In the genomic region with DNA sequence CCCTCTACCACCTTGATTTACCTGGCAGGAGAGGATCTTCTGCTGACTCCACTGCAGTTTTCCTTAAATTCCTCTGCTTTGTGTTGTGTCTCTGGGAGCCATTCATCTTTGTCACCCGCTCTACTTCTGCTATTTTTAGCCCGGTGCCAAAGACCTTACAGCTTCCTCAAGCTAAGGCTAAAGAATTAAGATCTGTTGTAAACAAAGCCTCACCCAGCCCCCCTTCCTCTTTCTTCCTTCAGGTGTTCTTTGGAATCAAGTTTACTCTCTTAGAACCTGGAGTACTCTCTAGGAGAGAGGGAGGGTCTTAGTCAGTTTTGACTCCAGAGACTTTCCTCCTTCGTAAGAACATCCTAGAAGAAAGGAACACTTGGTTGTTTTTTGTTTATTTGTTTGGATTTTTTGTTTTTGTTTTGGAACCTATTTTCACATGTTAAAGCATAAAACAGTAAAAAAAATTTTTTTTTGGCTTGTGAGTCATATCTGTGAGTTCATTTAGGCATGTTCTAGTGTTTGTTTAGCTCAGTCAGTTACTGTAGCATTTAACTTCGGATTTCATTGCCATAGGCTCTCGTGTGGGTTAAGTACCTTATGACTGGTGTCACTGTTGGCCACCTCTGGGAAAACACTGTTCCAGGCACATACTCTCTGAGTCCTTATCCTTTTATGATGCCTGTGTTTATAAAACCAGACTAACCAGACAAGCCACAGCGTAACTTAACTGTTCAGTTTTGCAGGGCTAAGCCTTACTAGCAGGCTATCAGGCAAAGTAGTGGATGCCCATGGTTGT, we compare ENCODE assay signal across 22 mouse cellular contexts. TPM values are rescaled to one million over a fixed set of nuclear protein-coding genes. Genes with fewer than 3 reads are reported as not detected.
DNase-seq lines count a peak whose midpoint lies in the region; ATAC-seq and TF ChIP-seq lines count a peak whose summit lies in the region.
"Had no signal": no experiment of that assay in that cellular context is flagged by ENCODE, and none has a peak within 500 bp of the region (broad histone marks: within the 10 kb centered on the region; RNA-seq: fewer than 3 reads in every experiment).

No protein-coding gene starts in this region.

- no peak overlapping the region for H3K27ac ChIP-seq in kidney, postnatal 0 days
- H3K27ac ChIP-seq in kidney, embryonic 14.5 days (ENCODE audit: low read depth, low read length): no peak overlapping the region
- H3K27ac ChIP-seq in MEL (ENCODE audit: control insufficient read depth, low read depth, low read length): no peak overlapping the region
- H3K27ac ChIP-seq in lung, embryonic 14.5 days (ENCODE audit: low read depth): 0 out of 2 replicates have a peak overlapping the region, but pooled peaks have one; percentile 5
- H3K27ac ChIP-seq in forebrain, embryonic 15.5 days (replicated peaks): no peak overlapping the region
- H3K27ac ChIP-seq: forebrain, embryonic 12.5 days; left cerebral cortex, adult 2 months; limb, embryonic 12.5 days; liver, embryonic 13.5 days had no signal

- TF ChIP-seq POLR2A in MEL (IDR thresholded peaks at IDR 0.05; ENCODE audit: control insufficient read depth in 1 of 2, insufficient read depth in 1 of 2, low read depth in 1 of 2, low read length in 2 of 2, poor library complexity in 1 of 2): no peak

- no peaks in the 10 kb centered on the region for H3K36me3 ChIP-seq in kidney, postnatal 0 days (ENCODE audit: insufficient read depth, low read length)
- no peaks in the 10 kb centered on the region for H3K36me3 ChIP-seq in kidney, embryonic 14.5 days (ENCODE audit: control insufficient read depth, insufficient read depth, low read length)
- H3K36me3 ChIP-seq in MEL (ENCODE audit: control insufficient read depth in 1 of 2, insufficient read depth in 2 of 2, low read length in 2 of 2): no peaks in the 10 kb centered on the region; a peak in 1 of 4 replicates
- H3K36me3 ChIP-seq in lung, embryonic 14.5 days (ENCODE audit: insufficient read depth): no peaks in the 10 kb centered on the region
- no peaks in the 10 kb centered on the region for H3K36me3 ChIP-seq in forebrain, embryonic 15.5 days
- H3K36me3 ChIP-seq: forebrain, embryonic 12.5 days; limb, embryonic 12.5 days; liver, embryonic 13.5 days had no signal

- H3K9ac ChIP-seq in kidney, postnatal 0 days (ENCODE audit: low read depth, low read length): no peak overlapping the region
- H3K9ac ChIP-seq in kidney, embryonic 14.5 days (ENCODE audit: low read depth, low read length): no peak overlapping the region
- H3K9ac ChIP-seq in MEL (ENCODE audit: control insufficient read depth, low read depth, low read length, poor library complexity, severe bottlenecking): no peak overlapping the region
- no peak overlapping the region for H3K9ac ChIP-seq in lung, embryonic 14.5 days
- H3K9ac ChIP-seq in forebrain, embryonic 15.5 days (replicated peaks): no peak overlapping the region
- H3K9ac ChIP-seq: forebrain, embryonic 12.5 days; limb, embryonic 12.5 days; liver, embryonic 13.5 days had no signal

- peak; percentile 55 for DNase-seq in kidney, postnatal 0 days (ENCODE audit: low spot score)
- DNase-seq in MEL (ENCODE audit: low read depth, low spot score): peak; percentile 46
- peak; percentile 58 for DNase-seq in lung, embryonic 14.5 days
- DNase-seq in lung, postnatal 36 days: peak; percentile 83
- no peak for DNase-seq in left cerebral cortex, postnatal 10 days (ENCODE audit: extremely low spot score in 1 of 2, low spot score in 2 of 2)
- DNase-seq: adrenal gland, adult 8-10 months; B cell, adult 2 months; cerebellum, postnatal 10 days; gastrocnemius, postnatal 14 days; kidney, adult 8-10 months; kidney, postnatal 4 days; layer of hippocampus, adult 9-11 months; liver, embryonic 13.5 days; right cerebral cortex, postnatal 4 days had no signal

- TF ChIP-seq CTCF in kidney, postnatal 0 days (IDR thresholded peaks at IDR 0.05; ENCODE audit: low read depth): no peak
- no peak for TF ChIP-seq CTCF in MEL (IDR thresholded peaks at IDR 0.05 in 2 of 3, conservative IDR thresholded peaks at IDR 0.05 in 1 of 3; ENCODE audit: control insufficient read depth in 1 of 3, insufficient read depth in 1 of 3, low read depth in 2 of 3, low read length in 3 of 3, poor library complexity in 1 of 3, severe bottlenecking in 1 of 3)
- no peak for TF ChIP-seq CTCF in lung, embryonic 14.5 days (IDR thresholded peaks at IDR 0.05; ENCODE audit: low read depth)

- H3K4me1 ChIP-seq in kidney, postnatal 0 days (replicated peaks; ENCODE audit: insufficient read depth, low read length): 0 out of 2 replicates have a peak, but pooled peaks cover 5% of the 10 kb centered on the region
- H3K4me1 ChIP-seq in kidney, embryonic 14.5 days (ENCODE audit: control insufficient read depth, insufficient read depth, low read length): peaks cover 8% of the 10 kb centered on the region; the same call in 1 of the 2 replicates
- peaks cover 0 to 5% of the 10 kb centered on the region in 2 experiments; a peak in 1 of 4 replicates for H3K4me1 ChIP-seq in MEL (ENCODE audit: control insufficient read depth in 1 of 2, insufficient read depth in 2 of 2, low read length in 2 of 2)
- peaks cover 10% of the 10 kb centered on the region; the same call in 1 of the 2 replicates for H3K4me1 ChIP-seq in lung, embryonic 14.5 days (ENCODE audit: insufficient read depth)
- peaks cover 25% of the 10 kb centered on the region for H3K4me1 ChIP-seq in forebrain, embryonic 15.5 days
- H3K4me1 ChIP-seq: liver, embryonic 13.5 days had no signal

- H3K4me2 ChIP-seq in kidney, postnatal 0 days (ENCODE audit: low read length): no peak overlapping the region
- H3K4me2 ChIP-seq in kidney, embryonic 14.5 days (replicated peaks; ENCODE audit: low read depth, low read length): no peak overlapping the region
- no peak overlapping the region for H3K4me2 ChIP-seq in lung, embryonic 14.5 days
- no peak overlapping the region for H3K4me2 ChIP-seq in forebrain, embryonic 15.5 days (replicated peaks)
- H3K4me2 ChIP-seq: forebrain, embryonic 12.5 days; limb, embryonic 12.5 days; liver, embryonic 13.5 days; midbrain, embryonic 11.5 days had no signal

- ATAC-seq in kidney, postnatal 0 days (replicated peaks; ENCODE audit: low FRiP score, low read depth): no peak
- ATAC-seq in kidney, embryonic 14.5 days (ENCODE audit: low FRiP score, low TSS enrichment): no peak
- no peak for ATAC-seq in lung, embryonic 14.5 days (ENCODE audit: insufficient read depth)
- no peak for ATAC-seq in forebrain, embryonic 15.5 days (replicated peaks)
- no peak for ATAC-seq in activated CD4-positive, CD25-positive, alpha-beta regulatory T cell, adult 4 months
- ATAC-seq: inflammation-experienced regulatory T-cells, adult 6 months had no signal

- H3K27me3 ChIP-seq in kidney, postnatal 0 days (ENCODE audit: insufficient read depth, low read length): no peaks in the 10 kb centered on the region
- H3K27me3 ChIP-seq in kidney, embryonic 14.5 days (ENCODE audit: control insufficient read depth, insufficient read depth, low read length): no peaks in the 10 kb centered on the region
- no peaks in the 10 kb centered on the region for H3K27me3 ChIP-seq in MEL (ENCODE audit: control insufficient read depth in 1 of 2, insufficient read depth in 2 of 2, low read length in 2 of 2)
- H3K27me3 ChIP-seq in lung, embryonic 14.5 days (ENCODE audit: insufficient read depth, low read length): no peaks in the 10 kb centered on the region
- no peaks in the 10 kb centered on the region for H3K27me3 ChIP-seq in forebrain, embryonic 15.5 days
- H3K27me3 ChIP-seq: forebrain, embryonic 12.5 days; liver, embryonic 13.5 days had no signal

- no peak for TF ChIP-seq RAD21 in MEL (IDR thresholded peaks at IDR 0.05; ENCODE audit: low read depth, low read length)

- H3K9me3 ChIP-seq in kidney, postnatal 0 days (replicated peaks; ENCODE audit: low read length): no peaks in the 10 kb centered on the region
- no peaks in the 10 kb centered on the region for H3K9me3 ChIP-seq in kidney, embryonic 14.5 days (ENCODE audit: control insufficient read depth, low read length)
- no peaks in the 10 kb centered on the region for H3K9me3 ChIP-seq in MEL (replicated peaks; ENCODE audit: insufficient read depth, low read length)
- no peaks in the 10 kb centered on the region for H3K9me3 ChIP-seq in lung, embryonic 14.5 days (ENCODE audit: low read depth, low read length)
- no peaks in the 10 kb centered on the region for H3K9me3 ChIP-seq in forebrain, embryonic 15.5 days
- H3K9me3 ChIP-seq: forebrain, embryonic 12.5 days; limb, embryonic 12.5 days; liver, embryonic 13.5 days had no signal

- intact Hi-C loops in left cerebral cortex, postnatal 10 days (cut with DNase I): no loop called here

- no peak for TF ChIP-seq EP300 in MEL (IDR thresholded peaks at IDR 0.05; ENCODE audit: low read depth in 1 of 2, low read length in 2 of 2)

- no peaks in the 10 kb centered on the region for H3K79me2 ChIP-seq in MEL (ENCODE audit: control insufficient read depth, insufficient read depth, low read length, poor library complexity)

- 56% methylated on average over 6 of the region's 6 CpGs for WGBS in kidney, postnatal 0 days
- 57% methylated on average over 6 of the region's 6 CpGs for WGBS in kidney, embryonic 14.5 days
- WGBS in lung, embryonic 14.5 days: 47% methylated on average over 6 of the region's 6 CpGs
- WGBS in forebrain, embryonic 15.5 days: 77% methylated on average over 6 of the region's 6 CpGs

- H3K4me3 ChIP-seq in kidney, postnatal 0 days (replicated peaks; ENCODE audit: low read depth, low read length): no peak overlapping the region
- H3K4me3 ChIP-seq in kidney, embryonic 14.5 days (ENCODE audit: low read length): no peak overlapping the region
- H3K4me3 ChIP-seq in MEL (ENCODE audit: control insufficient read depth in 1 of 2, insufficient read depth in 1 of 2, low read depth in 2 of 2, low read length in 2 of 2): no peak overlapping the region
- H3K4me3 ChIP-seq in lung, embryonic 14.5 days (ENCODE audit: low read depth, low read length): no peak overlapping the region
- no peak overlapping the region for H3K4me3 ChIP-seq in forebrain, embryonic 15.5 days
- H3K4me3 ChIP-seq: forebrain, embryonic 12.5 days; left cerebral cortex, adult 2 months; limb, embryonic 12.5 days; liver, embryonic 13.5 days had no signal

TF ChIP-seq in MEL, 35 proteins besides CTCF, POLR2A, EP300 and RAD21 (continues in another document):
- TF ChIP-seq HCFC1 (IDR thresholded peaks at IDR 0.05; ENCODE audit: low read depth, low read length): no peak
- no peak for TF ChIP-seq NELFE (IDR thresholded peaks at IDR 0.05; ENCODE audit: low read depth, low read length)

RNA-seq across cellular contexts. Expression of gene Cadm1, which starts 51.8 kb away (rescaled TPM):
- 41.4 and 44.5 TPM in 2 replicates for polyA plus RNA-seq in kidney, postnatal 0 days (2015; fragmentation: Nextera tagmentation; extraction: Ambion mirVana)
- polyA plus RNA-seq in kidney, embryonic 14.5 days (2014; fragmentation: Nextera tagmentation; extraction: Ambion mirVana): 66.3 and 92.1 TPM in 2 replicates
- total RNA-seq in MEL (2012; rRNA removed): 0.16 and 0.31 TPM in 2 replicates
- under 1 TPM in 1 of 2 experiments, not detected in 1; 0.14 TPM for polyA plus RNA-seq in MEL (2012; ENCODE audit: insufficient read depth in 1 of 2, insufficient read length in 2 of 2, low read depth in 1 of 2, low replicate concordance in 2 of 2, missing spikeins in 1 of 2)
- polyA plus RNA-seq in lung, embryonic 14.5 days (2014; fragmentation: Nextera tagmentation; extraction: Ambion mirVana): 93.7 and 94.5 TPM in 2 replicates
- polyA plus RNA-seq in forebrain, embryonic 15.5 days (2015; fragmentation: Nextera tagmentation; extraction: Ambion mirVana): 202 and 218 TPM in 2 replicates
- under 1 TPM; 0.12 to 0.36 TPM for polyA plus RNA-seq in activated CD4-positive, CD25-positive, alpha-beta regulatory T cell, adult 4 months (2017; shearing (Covaris generic))
- total RNA-seq in left cerebral cortex, postnatal 10 days (2021): 100 to 1,000 TPM; 217 to 243 TPM

Comparison
In these comparisons a context has a peak if more than half of its experiments do, and no peak if none do; other contexts are left out.
1. DNase-seq: peak in kidney, postnatal 0 days (single experiment), MEL (single experiment), lung, embryonic 14.5 days (single experiment) and lung, postnatal 36 days (single experiment); none in left cerebral cortex, postnatal 10 days (0 of 2).
2. RNA of gene Cadm1, which starts 51.8 kb away (polyA plus RNA-seq): 202 to 218 TPM in forebrain, embryonic 15.5 days, 93.7 to 94.5 TPM in lung, embryonic 14.5 days, 66.3 to 92.1 TPM in kidney, embryonic 14.5 days and 41.4 to 44.5 TPM in kidney, postnatal 0 days; 0.12 to 0.36 TPM in activated CD4-positive, CD25-positive, alpha-beta regulatory T cell, adult 4 months and 0.14 TPM in MEL; every median in the first group is over 10 times any median in the second.